Mouse (Mus musculus): ENCODE measurements around the gene Churc1. TPM values are rescaled to one million over a fixed set of nuclear protein-coding genes. Genes with fewer than 3 reads are reported as not detected.

The Churc1 gene
- polyA plus RNA-seq, 1 experiment from 2014 or later: 131 TPM

DNA sequence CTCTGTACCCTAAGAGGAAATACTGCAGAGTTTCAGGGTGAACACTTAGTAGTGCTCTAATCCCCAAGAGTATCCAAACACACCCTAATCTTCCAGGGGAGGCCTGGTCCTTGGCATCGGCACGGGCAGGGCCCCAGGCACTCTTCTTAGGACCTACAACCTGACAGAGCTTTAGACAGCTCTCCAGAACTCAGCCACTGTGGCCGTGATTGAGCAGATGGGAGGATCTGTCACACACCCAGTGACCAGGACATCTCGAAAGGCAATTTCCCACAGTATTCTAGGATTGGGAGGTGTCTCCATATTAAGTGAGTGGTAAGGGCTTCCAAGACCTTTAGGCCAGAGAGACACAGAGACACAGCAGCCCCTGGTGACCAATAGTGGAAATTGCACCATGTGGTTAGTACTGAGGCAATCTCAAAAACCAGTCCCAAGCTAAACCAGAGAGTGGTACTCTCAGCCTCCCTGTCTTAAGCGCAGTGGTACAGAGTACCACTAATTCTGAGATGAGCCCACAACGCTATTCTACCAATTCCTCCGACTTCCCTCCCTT lies 38.4 kb downstream of the Churc1 start:
- Histone ChIP-seq H3K9ac (ENCODE audit: low read depth, low read length) (no peak overlapping the region), H3K4me1 (replicated peaks; ENCODE audit: insufficient read depth, low read length) (no peaks in the 10 kb centered on the region), H3K36me3 (ENCODE audit: insufficient read depth, low read length) (no peaks in the 10 kb centered on the region), H3K4me3 (replicated peaks; ENCODE audit: low read depth, low read length) (no peak overlapping the region), H3K27ac (no peak overlapping the region), H3K9me3 (replicated peaks; ENCODE audit: low read length) (no peaks in the 10 kb centered on the region), H3K4me2 (ENCODE audit: low read length) (no peak overlapping the region), H3K27me3 (ENCODE audit: insufficient read depth, low read length) (no peaks in the 10 kb centered on the region)
- ATAC-seq (replicated peaks; ENCODE audit: low FRiP score, low read depth) (peak; percentile 55), DNase-seq (ENCODE audit: low spot score) (peak; percentile 76)
- 50% methylated on average over 7 of the region's 7 CpGs for WGBS
- peak; percentile 84 for TF ChIP-seq CTCF (IDR thresholded peaks at IDR 0.05; ENCODE audit: low read depth)

- no peak overlapping the region for H3K27ac ChIP-seq
- H3K36me3 ChIP-seq (ENCODE audit: insufficient read depth, low read length): no peaks in the 10 kb centered on the region
- no peak for TF ChIP-seq CTCF (IDR thresholded peaks at IDR 0.05; ENCODE audit: low read depth)
- 79% methylated on average over 10 of the region's 10 CpGs for WGBS
- H3K4me3 ChIP-seq (replicated peaks; ENCODE audit: low read depth, low read length): no peak overlapping the region
- DNase-seq (ENCODE audit: low spot score) (no peak), ATAC-seq (replicated peaks; ENCODE audit: low FRiP score, low read depth) (no peak)
- H3K9ac ChIP-seq (ENCODE audit: low read depth, low read length): no peak overlapping the region
- H3K9me3 ChIP-seq (replicated peaks; ENCODE audit: low read length): no peaks in the 10 kb centered on the region
- no peak overlapping the region for H3K4me2 ChIP-seq (ENCODE audit: low read length)
- no peaks in the 10 kb centered on the region for H3K4me1 ChIP-seq (replicated peaks; ENCODE audit: insufficient read depth, low read length)
- no peaks in the 10 kb centered on the region for H3K27me3 ChIP-seq (ENCODE audit: insufficient read depth, low read length)
These were observed 39.9 kb downstream of the Churc1 start for GRCm38 (mm10) chr12:76805056-76805811.

- H3K9ac ChIP-seq (ENCODE audit: low read depth, low read length): no peak overlapping the region
- ATAC-seq (replicated peaks; ENCODE audit: low FRiP score, low read depth) (no peak), DNase-seq (ENCODE audit: low spot score) (no peak)
- H3K4me3 ChIP-seq (replicated peaks; ENCODE audit: low read depth, low read length): no peak overlapping the region
- H3K9me3 ChIP-seq (replicated peaks; ENCODE audit: low read length): no peaks in the 10 kb centered on the region
- H3K4me1 ChIP-seq (replicated peaks; ENCODE audit: insufficient read depth, low read length): no peaks in the 10 kb centered on the region
- WGBS: 77% methylated on average over 10 of the region's 10 CpGs
- H3K27me3 ChIP-seq (ENCODE audit: insufficient read depth, low read length): no peaks in the 10 kb centered on the region
- no peak overlapping the region for H3K27ac ChIP-seq
- H3K36me3 ChIP-seq (ENCODE audit: insufficient read depth, low read length): no peaks in the 10 kb centered on the region
- no peak for TF ChIP-seq CTCF (IDR thresholded peaks at IDR 0.05; ENCODE audit: low read depth)
- no peak overlapping the region for H3K4me2 ChIP-seq (ENCODE audit: low read length)
These were observed 42.5 kb downstream of the Churc1 start for GRCm38 (mm10) chr12:76807796-76808195.

- Histone ChIP-seq H3K4me2 (ENCODE audit: low read length) (no peak overlapping the region), H3K27me3 (ENCODE audit: insufficient read depth, low read length) (no peaks in the 10 kb centered on the region; the same call in 1 of the 2 replicates), H3K27ac (no peak overlapping the region), H3K4me3 (replicated peaks; ENCODE audit: low read depth, low read length) (no peak overlapping the region), H3K36me3 (ENCODE audit: insufficient read depth, low read length) (no peaks in the 10 kb centered on the region), H3K4me1 (replicated peaks; ENCODE audit: insufficient read depth, low read length) (no peaks in the 10 kb centered on the region), H3K9me3 (replicated peaks; ENCODE audit: low read length) (no peaks in the 10 kb centered on the region), H3K9ac (ENCODE audit: low read depth, low read length) (no peak overlapping the region)
- no peak for DNase-seq (ENCODE audit: low spot score)
- 87% methylated on average over 5 of the region's 5 CpGs for WGBS
- TF ChIP-seq CTCF (IDR thresholded peaks at IDR 0.05; ENCODE audit: low read depth): no peak
- ATAC-seq (replicated peaks; ENCODE audit: low FRiP score, low read depth): no peak
These were observed 45.2 kb downstream of the Churc1 start for GRCm38 (mm10) chr12:76810491-76810890.

GRCm38 (mm10) chr12:76811006-76811405 lies 45.7 kb downstream of the Churc1 start:
- no peaks in the 10 kb centered on the region; the same call in 1 of the 2 replicates for H3K27me3 ChIP-seq (ENCODE audit: insufficient read depth, low read length)
- H3K4me1 ChIP-seq (replicated peaks; ENCODE audit: insufficient read depth, low read length): no peaks in the 10 kb centered on the region
- no peak overlapping the region for H3K9ac ChIP-seq (ENCODE audit: low read depth, low read length)
- no peak for TF ChIP-seq CTCF (IDR thresholded peaks at IDR 0.05; ENCODE audit: low read depth)
- H3K4me3 ChIP-seq (replicated peaks; ENCODE audit: low read depth, low read length): no peak overlapping the region
- no peak overlapping the region for H3K27ac ChIP-seq
- H3K36me3 ChIP-seq (ENCODE audit: insufficient read depth, low read length): no peaks in the 10 kb centered on the region
- ATAC-seq (replicated peaks; ENCODE audit: low FRiP score, low read depth) (no peak), DNase-seq (ENCODE audit: low spot score) (no peak)
- no peak overlapping the region for H3K4me2 ChIP-seq (ENCODE audit: low read length)
- 97% methylated on average over 4 of the region's 4 CpGs for whole genome bisulfite sequencing
- H3K9me3 ChIP-seq (replicated peaks; ENCODE audit: low read length): no peaks in the 10 kb centered on the region

- no peaks in the 10 kb centered on the region for H3K4me1 ChIP-seq (replicated peaks; ENCODE audit: insufficient read depth, low read length)
- no peak overlapping the region for H3K4me3 ChIP-seq (replicated peaks; ENCODE audit: low read depth, low read length)
- H3K9ac ChIP-seq (ENCODE audit: low read depth, low read length): no peak overlapping the region
- ATAC-seq (replicated peaks; ENCODE audit: low FRiP score, low read depth) (no peak), DNase-seq (ENCODE audit: low spot score) (no peak)
- no peak for TF ChIP-seq CTCF (IDR thresholded peaks at IDR 0.05; ENCODE audit: low read depth)
- H3K27ac ChIP-seq: no peak overlapping the region
- H3K27me3 ChIP-seq (ENCODE audit: insufficient read depth, low read length): no peaks in the 10 kb centered on the region; the same call in 1 of the 2 replicates
- H3K36me3 ChIP-seq (ENCODE audit: insufficient read depth, low read length): no peaks in the 10 kb centered on the region
- H3K4me2 ChIP-seq (ENCODE audit: low read length): no peak overlapping the region
- 60% methylated on average over 10 of the region's 10 CpGs for WGBS
- no peaks in the 10 kb centered on the region for H3K9me3 ChIP-seq (replicated peaks; ENCODE audit: low read length)
These were observed 48.2 kb downstream of the Churc1 start for GRCm38 (mm10) chr12:76813543-76813942.

Measured in kidney, postnatal 0 days (tissue).